Mouse (Mus musculus) olfactory bulb, adult 2 months (tissue): Measurements from ENCODE around the gene Slc35b1.

Experiments used
- CTCF ChIP-seq: fragments of 200-500 bp; IDR thresholded peaks from 2 replicates; pipeline ENCODE4 v1.5.1; 2012; ENCODE audit warnings: low read depth, mild to moderate bottlenecking, low read length, moderate library complexity; ENCODE audit not compliant: insufficient read depth
- POLR2A ChIP-seq: fragments of 200-500 bp; IDR thresholded peaks from 2 replicates; pipeline ENCODE4 v1.6.1; 2012; ENCODE audit warnings: mild to moderate bottlenecking, low read depth, low read length, moderate library complexity; ENCODE audit not compliant: insufficient read depth

- TF ChIP-seq CTCF = no peak
- no peak for TF ChIP-seq POLR2A
Observed at GRCm38 (mm10) chr11:95432194-95432593, 47.7 kb downstream of the Slc35b1 start.
